Mouse (Mus musculus) liver, postnatal 0 days (tissue): ENCODE results near the gene Tas2r126.

Source experiments
- CTCF ChIP-seq: sonication (generic); IDR thresholded peaks from 2 replicates; pipeline ENCODE4 v1.5.1; 2016; ENCODE audit warnings: antibody characterized with exemption, low read depth
- EP300 ChIP-seq: IDR thresholded peaks from 2 replicates; pipeline ENCODE4 v1.6.1; 2016; ENCODE audit warnings: antibody characterized with exemption, low read depth, mild to moderate bottlenecking

- TF ChIP-seq CTCF, result no peak
- TF ChIP-seq EP300, result no peak
Measured at GRCm38 (mm10) chr6:42385635-42386034, 48.7 kb upstream of the Tas2r126 start.
